Mouse (Mus musculus) embryonic facial prominence, embryonic 11.5 days (tissue): Measurements from ENCODE around the gene Slc5a4a. TPM values are rescaled to one million over a fixed set of nuclear protein-coding genes. Genes with fewer than 3 reads are reported as not detected.

Experiments used
- ATAC-seq: fragments of 200-750 bp; cut with Nextera tagmentation; replicated peaks from 2 replicates; pipeline ENCODE4 v1.8.0; 2017; ENCODE audit warnings: low read depth; ENCODE audit not compliant: insufficient number of reproducible peaks, low FRiP score, low TSS enrichment
- DNase-seq: peaks from one replicate; pipeline ENCODE4 v3.0.0-alpha.2; 2015; ENCODE audit warnings: low spot score
- H3K27ac ChIP-seq: fragments of 300-500 bp; sonication (generic); replicated peaks from 2 replicates; pipeline ENCODE4 v1.5.1; 2014; ENCODE audit warnings: mild to moderate bottlenecking, low read depth, low read length, control low read depth
- H3K27me3 ChIP-seq: fragments of 300-500 bp; sonication (generic); 2 replicates; pipeline ENCODE4 v1.6.1; 2014; ENCODE audit warnings: mild to moderate bottlenecking, low read length, moderate library complexity, mixed read lengths; ENCODE audit not compliant: control insufficient read depth, insufficient read depth
- H3K36me3 ChIP-seq: fragments of 300-500 bp; sonication (generic); replicated peaks from 2 replicates; pipeline ENCODE4 v1.6.1; 2014; ENCODE audit warnings: low read depth, mild to moderate bottlenecking, low read length, moderate library complexity, mixed read lengths; ENCODE audit not compliant: control insufficient read depth, insufficient read depth
- H3K4me1 ChIP-seq: fragments of 300-500 bp; sonication (generic); 2 replicates; pipeline ENCODE4 v1.6.1; 2014; ENCODE audit warnings: low read length, mixed read lengths; ENCODE audit not compliant: control insufficient read depth, insufficient read depth
- H3K4me2 ChIP-seq: fragments of 300-500 bp; sonication (generic); 2 replicates; pipeline ENCODE4 v1.6.1; 2014; ENCODE audit warnings: low read depth, mild to moderate bottlenecking, control low read depth, low read length, moderate library complexity
- H3K4me3 ChIP-seq: fragments of 300-500 bp; sonication (generic); 2 replicates; pipeline ENCODE4 v1.5.1; 2014; ENCODE audit warnings: low read depth, low read length, control low read depth
- H3K9ac ChIP-seq: fragments of 300-500 bp; sonication (generic); replicated peaks from 2 replicates; pipeline ENCODE4 v1.6.1; 2014; ENCODE audit warnings: mild to moderate bottlenecking, control low read depth, low read length
- H3K9me3 ChIP-seq: fragments of 300-500 bp; sonication (generic); replicated peaks from 2 replicates; pipeline ENCODE4 v1.6.1; 2016; ENCODE audit warnings: mild to moderate bottlenecking, low read length, inconsistent platforms, mixed read lengths; ENCODE audit not compliant: control insufficient read depth
- WGBS: fragments of 180-500 bp; shearing (Covaris S2); extraction: QIAGEN DNeasy Blood & Tissue Kit; methylation state at CpG from one replicate; pipeline ENCODE4 v1.1.7; 2014; 5-methylcytosine and 5-hydroxymethylcytosine counted together
- microRNA counts: library from miRNA; unstranded; fragments of <30 nt; microRNA quantifications from one replicate; lab custom pipeline; 2016
- microRNA-seq: library from miRNA; unstranded; fragments of <30 nt; microRNA quantifications from one replicate; pipeline ENCODE4, GENCODE M21; 2016; ENCODE audit warnings: borderline number of aligned reads
- polyA plus RNA-seq: library from polyadenylated mRNA; unstranded; fragments of >200 nt; fragmentation: Nextera tagmentation; extraction: Ambion mirVana; gene quantifications from 2 replicates; pipeline ENCODE4 v1.2.1, GENCODE M21; 2014

Slc5a4a gene
- polyA plus RNA-seq, 1 experiment from 2014 or later, result not detected

- no peak overlapping the region for H3K4me3 ChIP-seq
- DNase-seq (no peak), ATAC-seq (no peak)
- H3K4me2 ChIP-seq, result no peak overlapping the region
- WGBS, result 81% methylated on average over 9 of the region's 9 CpGs
- no peak overlapping the region for H3K27ac ChIP-seq
- H3K36me3 ChIP-seq, result peaks cover 18% of the 10 kb centered on the region
- no peaks in the 10 kb centered on the region for H3K27me3 ChIP-seq
- no peaks in the 10 kb centered on the region for H3K4me1 ChIP-seq
- no peaks in the 10 kb centered on the region for H3K9me3 ChIP-seq
- H3K9ac ChIP-seq, result no peak overlapping the region
Observed at GRCm38 (mm10) chr10:76218240-76218639, 71.0 kb downstream of the Slc5a4a start.

- H3K9ac ChIP-seq, result no peak overlapping the region
- H3K4me3 ChIP-seq, result no peak overlapping the region
- DNase-seq (no peak), ATAC-seq (no peak)
- no peak overlapping the region for H3K4me2 ChIP-seq
- no peaks in the 10 kb centered on the region for H3K4me1 ChIP-seq
- no peak overlapping the region for H3K27ac ChIP-seq
- H3K36me3 ChIP-seq, result peaks cover 2% of the 10 kb centered on the region; the same call in 1 of the 2 replicates
- no peaks in the 10 kb centered on the region for H3K27me3 ChIP-seq
- H3K9me3 ChIP-seq, result no peaks in the 10 kb centered on the region
- WGBS, result 94% methylated on average over 11 of the region's 11 CpGs
Observed at GRCm38 (mm10) chr10:76225944-76226343, 78.7 kb downstream of the Slc5a4a start.

- H3K9ac ChIP-seq, result no peak overlapping the region
- H3K9me3 ChIP-seq, result no peaks in the 10 kb centered on the region
- H3K36me3 ChIP-seq, result no peaks in the 10 kb centered on the region
- no peak overlapping the region for H3K4me3 ChIP-seq
- no peaks in the 10 kb centered on the region for H3K4me1 ChIP-seq
- no peaks in the 10 kb centered on the region for H3K27me3 ChIP-seq
- no peak for ATAC-seq
- DNase-seq, result no peak
- no peak overlapping the region for H3K27ac ChIP-seq
- H3K4me2 ChIP-seq, result no peak overlapping the region
- WGBS, result 61% methylated on average over 1 of the region's 1 CpGs
Observed at GRCm38 (mm10) chr10:76229627-76230026, 82.4 kb downstream of the Slc5a4a start.

- Histone ChIP-seq H3K9me3 (no peaks in the 10 kb centered on the region), H3K27ac (peak within 1 kb of the TSS; percentile 75), H3K4me1 (no peaks in the 10 kb centered on the region), H3K27me3 (no peaks in the 10 kb centered on the region), H3K4me3 (peak within 1 kb of the TSS; percentile 64), H3K9ac (peak within 1 kb of the TSS; percentile 72), H3K4me2 (peak within 1 kb of the TSS; percentile 79), H3K36me3 (no peaks in the 10 kb centered on the region)
- WGBS, result 1% methylated on average over 47 of the region's 47 CpGs
- ATAC-seq (peak; percentile 96), DNase-seq (peak; percentile 96)
Observed at GRCm38 (mm10) chr10:76237341-76238225, 90.3 kb downstream of the Slc5a4a start, which contains the start of gene Prmt2. Gene Prmt2 (minus strand): TSS chr10:76237865.

MicroRNA genes within 50 kb of the gene (microRNA counts, 519-probe panel; counts per million panel counts)
- not detected for microRNA mmu-miR-678 (lab: Ali Mortazavi, UCI)

Small RNAs within 50 kb of the gene (microRNA-seq; reads per million reads assigned to microRNA genes)
- not detected for gene Mir678

Other genes with a start within 250 kb of the Slc5a4a start
- gene Smarcb1, start 225.8 kb upstream of the Slc5a4a start, polyA plus RNA-seq, result 236 and 250 TPM in 2 replicates
- 8.7 and 8.8 TPM in 2 replicates for gene Chchd10, start 214.3 kb upstream of the Slc5a4a start, polyA plus RNA-seq
- 56.1 and 71.9 TPM in 2 replicates for gene Mmp11, start 211.0 kb upstream of the Slc5a4a start, polyA plus RNA-seq
- gene Gm867, start 206.8 kb upstream of the Slc5a4a start, polyA plus RNA-seq, result 0.29 and 0.62 TPM in 2 replicates
- 1.1 TPM in 1 of 2 replicates, not detected in the other for gene Vpreb3, start 204.4 kb upstream of the Slc5a4a start, polyA plus RNA-seq
- gene Gm5134, start 192.9 kb upstream of the Slc5a4a start, polyA plus RNA-seq, result not detected in 2 replicates
- gene Zfp280b, start 114.8 kb upstream of the Slc5a4a start, polyA plus RNA-seq, result 37.2 and 37.9 TPM in 2 replicates
- not detected in 2 replicates for gene Slc5a4b, start 36.5 kb upstream of the Slc5a4a start, polyA plus RNA-seq
- 65.3 and 77.9 TPM in 2 replicates for gene Prmt2, start 90.4 kb downstream of the Slc5a4a start, polyA plus RNA-seq
- 0.14 and 0.32 TPM in 2 replicates for gene S100b, start 106.4 kb downstream of the Slc5a4a start, polyA plus RNA-seq
- gene Dip2a, start 197.8 kb downstream of the Slc5a4a start, polyA plus RNA-seq, result 3.9 and 4.3 TPM in 2 replicates